Mouse (Mus musculus) right cerebral cortex, adult 18-20 months (tissue): ENCODE measurements around the gene Olfr198.
"Not testable (repeated sequence)": the region's sequence is repeated elsewhere in the genome, so short reads cannot be mapped to it uniquely, and the experiment has no call there.

Source experiments
- DNase-seq: peaks from one replicate; pipeline ENCODE4 v3.0.0; 2022; ENCODE audit warnings: mixed read lengths

Gene Olfr198

DNA sequence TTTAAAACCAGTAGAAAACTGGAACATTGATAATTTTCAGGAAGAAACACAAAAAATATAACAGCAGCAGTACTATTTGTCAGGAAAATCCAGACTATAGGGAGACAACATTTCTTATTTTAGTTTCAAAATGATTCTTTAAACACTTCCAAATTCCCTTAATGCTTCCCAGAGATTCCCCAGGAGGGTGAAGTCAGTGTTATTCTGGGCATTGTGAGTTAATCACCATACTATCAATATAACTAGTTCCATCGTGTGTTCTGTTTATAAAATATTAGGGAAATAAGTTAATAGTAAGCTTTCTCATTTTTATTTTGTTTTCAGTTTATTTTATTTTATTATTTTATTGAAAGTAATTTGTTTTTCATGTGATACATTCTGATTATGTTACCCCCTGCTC, at the start of gene Olfr198:
Gene Olfr198 (minus strand): TSS at position 101 of the 400 bp plus-strand sequence.
- DNase-seq, result not testable (repeated sequence)

- DNase-seq, result no peak
Measured at GRCm38 (mm10) chr16:59249684-59250083, 46.4 kb upstream of the Olfr198 start.

DNA sequence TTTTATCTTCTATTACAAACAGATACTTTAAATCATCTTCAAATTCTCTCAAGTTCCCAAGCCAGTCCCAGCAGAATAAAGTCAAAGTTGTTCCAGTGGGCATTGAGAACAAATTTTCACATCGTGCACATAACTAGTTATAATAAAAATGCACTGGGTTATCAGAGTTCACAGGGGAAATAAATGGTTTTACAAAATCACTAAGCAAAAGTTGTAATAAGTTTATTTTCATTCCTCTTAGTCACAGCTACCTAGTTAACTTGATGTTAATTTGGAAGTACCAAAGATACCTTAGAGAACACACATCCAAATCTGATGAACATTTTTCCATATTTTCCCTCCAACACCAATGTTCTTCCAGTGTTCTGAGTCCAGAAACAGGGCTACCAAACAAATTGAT, 16.3 kb upstream of the Olfr198 start, which contains the start of gene Olfr199:
Gene Olfr199 (minus strand): TSS at position 101 of the 400 bp plus-strand sequence.
- DNase-seq, result not testable (repeated sequence)

DNA sequence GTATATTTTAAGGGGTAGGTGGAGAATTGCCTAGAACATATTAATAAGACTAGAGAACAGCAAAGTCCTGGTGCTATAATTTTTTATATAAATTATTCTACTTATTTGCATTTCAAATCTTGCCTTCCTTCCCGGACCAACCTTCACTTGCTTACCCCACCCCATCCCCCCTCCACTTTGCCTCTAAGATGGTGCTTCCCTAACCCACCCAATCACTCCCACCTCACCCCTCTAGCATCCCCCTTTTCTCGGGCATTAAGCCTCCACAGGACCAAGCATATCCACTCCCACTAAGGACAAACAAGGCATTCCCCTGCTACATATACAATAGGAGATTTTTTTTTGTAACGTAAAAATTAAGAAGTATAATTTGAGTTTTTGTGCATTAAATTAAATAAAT, 14.5 kb upstream of the Olfr198 start:
- DNase-seq, result not testable (repeated sequence)

- DNase-seq, result no peak
Measured at GRCm38 (mm10) chr16:59170354-59170753, 33.0 kb downstream of the Olfr198 start, which contains the start of gene Olfr196. Gene Olfr196, minus strand, starts transcription at chr16:59170454.

DNA sequence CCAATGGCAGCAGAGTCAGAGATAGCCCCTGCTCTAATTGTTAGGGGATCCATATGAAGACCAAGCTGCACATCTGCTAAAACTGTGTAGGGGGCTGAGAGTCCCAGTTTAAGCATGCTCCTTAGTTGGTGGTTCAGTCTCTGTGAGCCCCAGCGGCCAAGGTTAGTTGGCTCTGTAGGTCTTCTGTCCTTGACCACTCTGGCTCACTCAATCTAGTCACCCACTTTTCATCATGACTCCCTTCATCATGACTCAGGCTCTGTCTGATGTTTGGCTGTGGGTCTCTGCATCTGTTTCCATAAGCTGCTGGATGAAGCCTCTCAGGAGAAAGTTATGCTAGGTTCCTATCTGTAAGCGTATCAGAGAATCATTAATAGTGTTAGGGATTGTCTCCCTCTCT, 51.3 kb downstream of the Olfr198 start:
- DNase-seq, result no peak
